Mouse (Mus musculus) stomach, embryonic 14.5 days (tissue): ENCODE data around the gene Cul9. TPM values are rescaled to one million over a fixed set of nuclear protein-coding genes. Genes with fewer than 3 reads are reported as not detected.
"Not testable (repeated sequence)": the region's sequence is repeated elsewhere in the genome, so short reads cannot be mapped to it uniquely, and the experiment has no call there.

ENCODE experiments used
- ATAC-seq: fragments of 200-750 bp; cut with Nextera tagmentation; 2 replicates; pipeline ENCODE4 v1.8.0; 2017; ENCODE audit warnings: low read depth, moderate TSS enrichment; ENCODE audit not compliant: insufficient number of reproducible peaks, insufficient read depth, low FRiP score
- H3K27ac ChIP-seq: fragments of 300-500 bp; sonication (generic); 2 replicates; pipeline ENCODE4 v1.5.1; 2014; ENCODE audit warnings: mild to moderate bottlenecking, low read length, moderate library complexity, mixed read lengths
- H3K27me3 ChIP-seq: fragments of 300-500 bp; sonication (generic); 2 replicates; pipeline ENCODE4 v1.6.1; 2014; ENCODE audit warnings: low read length, control low read depth, mixed read lengths; ENCODE audit not compliant: control insufficient read depth, insufficient read depth
- H3K36me3 ChIP-seq: fragments of 300-500 bp; sonication (generic); 2 replicates; pipeline ENCODE4 v1.6.1; 2014; ENCODE audit warnings: mild to moderate bottlenecking, control low read depth, low read length, moderate library complexity, mixed read lengths; ENCODE audit not compliant: control insufficient read depth, insufficient read depth
- H3K4me1 ChIP-seq: fragments of 300-500 bp; sonication (generic); 2 replicates; pipeline ENCODE4 v1.6.1; 2014; ENCODE audit warnings: low read length, control low read depth, mixed read lengths; ENCODE audit not compliant: control insufficient read depth, insufficient read depth
- H3K4me2 ChIP-seq: fragments of 300-500 bp; sonication (generic); replicated peaks from 2 replicates; pipeline ENCODE4 v1.6.1; 2014; ENCODE audit warnings: low read depth, low read length, control low read depth
- H3K4me3 ChIP-seq: fragments of 300-500 bp; sonication (generic); 2 replicates; pipeline ENCODE4 v1.5.1; 2014; ENCODE audit warnings: low read depth, low read length, control low read depth
- H3K9ac ChIP-seq: fragments of 300-500 bp; sonication (generic); replicated peaks from 2 replicates; pipeline ENCODE4 v1.6.1; 2014; ENCODE audit warnings: low read depth, mild to moderate bottlenecking, control low read depth, low read length, moderate library complexity, mixed read lengths
- H3K9me3 ChIP-seq: fragments of 300-500 bp; sonication (generic); 2 replicates; pipeline ENCODE4 v1.6.1; 2016; ENCODE audit warnings: low read depth, low read length, control low read depth; ENCODE audit not compliant: control insufficient read depth
- WGBS: fragments of 180-500 bp; shearing (Covaris S2); extraction: QIAGEN DNeasy Blood & Tissue Kit; methylation state at CpG from one replicate; pipeline ENCODE4 v1.1.7; 2014; 5-methylcytosine and 5-hydroxymethylcytosine counted together
- polyA plus RNA-seq: library from polyadenylated mRNA; unstranded; fragments of >200 nt; fragmentation: Nextera tagmentation; extraction: Ambion mirVana; gene quantifications from 2 replicates; pipeline ENCODE4 v1.2.1, GENCODE M21; 2014

Gene Cul9
- polyA plus RNA-seq, 1 experiment from 2014 or later = 5.6 TPM

DNA sequence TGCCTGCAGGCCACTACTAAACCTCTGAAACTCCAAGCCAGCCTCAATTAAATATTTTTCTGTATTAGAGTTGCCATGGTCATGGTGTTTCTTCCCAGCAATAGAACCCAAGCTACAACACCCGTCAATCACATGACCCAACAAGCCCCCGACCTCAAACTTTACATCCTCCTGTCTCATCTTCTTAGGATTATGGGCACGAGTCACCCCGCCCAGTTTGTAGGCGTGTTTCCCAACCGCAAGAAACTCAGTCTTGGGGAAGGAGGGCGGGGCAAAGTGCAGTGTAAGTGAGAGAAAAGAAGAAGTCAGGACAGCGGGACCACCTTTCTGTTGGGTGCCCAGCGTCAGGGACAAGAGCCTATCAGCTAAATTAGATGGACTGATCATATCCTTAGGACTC, 42.0 kb upstream of the Cul9 start:
- no peaks in the 10 kb centered on the region for H3K9me3 ChIP-seq
- 83% methylated on average over 9 of the region's 9 CpGs for WGBS
- no peak overlapping the region for H3K4me3 ChIP-seq
- peaks cover 40% of the 10 kb centered on the region for H3K36me3 ChIP-seq
- no peaks in the 10 kb centered on the region for H3K27me3 ChIP-seq
- no peak overlapping the region for H3K9ac ChIP-seq
- H3K4me2 ChIP-seq = no peak overlapping the region
- H3K4me1 ChIP-seq = 0 out of 2 replicates have a peak, but pooled peaks cover 1% of the 10 kb centered on the region
- no peak overlapping the region for H3K27ac ChIP-seq
- ATAC-seq = no peak

GRCm38 (mm10) chr17:46586327-46586726, 40.1 kb upstream of the Cul9 start:
- WGBS = 89% methylated on average over 8 of the region's 8 CpGs
- no peaks in the 10 kb centered on the region for H3K27me3 ChIP-seq
- H3K27ac ChIP-seq = no peak overlapping the region
- peaks cover 53% of the 10 kb centered on the region for H3K36me3 ChIP-seq
- H3K4me3 ChIP-seq = no peak overlapping the region
- no peaks in the 10 kb centered on the region for H3K9me3 ChIP-seq
- no peak overlapping the region for H3K4me2 ChIP-seq
- H3K4me1 ChIP-seq = no peaks in the 10 kb centered on the region
- no peak for ATAC-seq
- no peak overlapping the region for H3K9ac ChIP-seq

DNA sequence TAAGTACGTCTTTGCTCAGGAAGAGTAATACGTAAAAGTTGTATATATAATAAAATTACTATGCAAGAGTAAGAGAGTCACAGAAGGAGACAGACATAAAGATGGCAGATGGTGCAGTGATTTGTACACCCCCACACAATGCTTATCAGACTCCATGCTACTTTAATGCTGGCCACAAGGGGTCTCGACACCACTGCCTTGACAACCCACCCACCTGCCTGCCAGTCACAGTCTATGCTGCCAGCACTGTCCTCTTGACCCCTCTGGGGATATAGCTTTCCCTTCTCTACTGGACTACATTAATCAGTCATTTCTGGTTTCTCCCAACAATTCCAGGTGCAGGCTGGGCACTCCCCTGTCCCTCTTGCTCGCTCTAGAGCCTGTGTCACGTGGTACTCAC, 32.5 kb upstream of the Cul9 start:
- Histone ChIP-seq H3K4me2 (no peak overlapping the region), H3K4me3 (no peak overlapping the region), H3K36me3 (peaks cover 83% of the 10 kb centered on the region), H3K27ac (no peak overlapping the region), H3K4me1 (no peaks in the 10 kb centered on the region), H3K9ac (no peak overlapping the region), H3K27me3 (no peaks in the 10 kb centered on the region), H3K9me3 (no peaks in the 10 kb centered on the region)
- ATAC-seq = no peak
- 62% methylated on average over 5 of the region's 5 CpGs for WGBS

GRCm38 (mm10) chr17:46576070-46576469, 29.9 kb upstream of the Cul9 start:
- H3K4me1 ChIP-seq = no peaks in the 10 kb centered on the region
- no peak overlapping the region for H3K4me3 ChIP-seq
- no peaks in the 10 kb centered on the region for H3K9me3 ChIP-seq
- H3K36me3 ChIP-seq = peaks cover 85% of the 10 kb centered on the region
- H3K4me2 ChIP-seq = no peak overlapping the region
- H3K27me3 ChIP-seq = no peaks in the 10 kb centered on the region
- no peak overlapping the region for H3K27ac ChIP-seq
- no peak for ATAC-seq
- 84% methylated on average over 13 of the region's 13 CpGs for WGBS
- H3K9ac ChIP-seq = 0 out of 2 replicates have a peak overlapping the region, but pooled peaks have one; percentile 1

- H3K27ac ChIP-seq = no peak overlapping the region
- H3K9ac ChIP-seq = no peak overlapping the region
- 88% methylated on average over 7 of the region's 7 CpGs for WGBS
- H3K27me3 ChIP-seq = no peaks in the 10 kb centered on the region
- H3K36me3 ChIP-seq = peaks cover 87% of the 10 kb centered on the region
- no peak for ATAC-seq
- H3K9me3 ChIP-seq = no peaks in the 10 kb centered on the region
- H3K4me3 ChIP-seq = no peak overlapping the region
- H3K4me2 ChIP-seq = no peak overlapping the region
- no peaks in the 10 kb centered on the region for H3K4me1 ChIP-seq
Measured at GRCm38 (mm10) chr17:46574535-46574934, 28.3 kb upstream of the Cul9 start.

DNA sequence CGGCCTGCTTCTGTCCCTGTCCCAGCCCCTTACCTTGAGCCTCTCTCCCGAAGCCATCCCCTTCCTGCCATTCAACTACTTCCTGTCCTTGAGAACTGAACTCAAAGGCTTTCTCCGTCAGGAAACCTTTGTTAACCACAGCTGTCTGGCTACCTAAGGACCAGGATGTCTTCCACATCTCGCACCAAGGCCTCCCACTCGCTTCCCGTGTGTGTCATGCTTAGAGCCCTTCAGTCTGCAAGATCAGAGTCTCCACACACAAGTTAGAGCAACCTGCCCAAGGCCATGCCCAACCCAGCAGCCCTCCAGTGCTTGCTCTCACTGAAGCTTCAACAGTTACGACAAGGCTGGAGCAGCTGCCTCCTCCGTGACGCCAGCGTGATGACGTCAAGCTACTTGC, 24.8 kb upstream of the Cul9 start:
- no peaks in the 10 kb centered on the region for H3K27me3 ChIP-seq
- 0 out of 2 replicates have a peak overlapping the region, but pooled peaks have one; percentile 44 for H3K27ac ChIP-seq
- no peak overlapping the region for H3K4me3 ChIP-seq
- peaks cover 80% of the 10 kb centered on the region for H3K36me3 ChIP-seq
- H3K9me3 ChIP-seq = no peaks in the 10 kb centered on the region
- WGBS = 88% methylated on average over 11 of the region's 11 CpGs
- H3K4me1 ChIP-seq = no peaks in the 10 kb centered on the region
- no peak overlapping the region for H3K4me2 ChIP-seq
- H3K9ac ChIP-seq = no peak overlapping the region
- ATAC-seq = no peak

- Histone ChIP-seq H3K4me2 (no peak overlapping the region), H3K27ac (no peak overlapping the region), H3K4me1 (peaks cover 4% of the 10 kb centered on the region; the same call in 1 of the 2 replicates), H3K9ac (no peak overlapping the region), H3K36me3 (peaks cover 10% of the 10 kb centered on the region), H3K27me3 (no peaks in the 10 kb centered on the region), H3K4me3 (no peak overlapping the region), H3K9me3 (no peaks in the 10 kb centered on the region)
- ATAC-seq = no peak
- WGBS = 92% methylated on average over 6 of the region's 6 CpGs
Measured at GRCm38 (mm10) chr17:46559146-46559545, 13.0 kb upstream of the Cul9 start.

DNA sequence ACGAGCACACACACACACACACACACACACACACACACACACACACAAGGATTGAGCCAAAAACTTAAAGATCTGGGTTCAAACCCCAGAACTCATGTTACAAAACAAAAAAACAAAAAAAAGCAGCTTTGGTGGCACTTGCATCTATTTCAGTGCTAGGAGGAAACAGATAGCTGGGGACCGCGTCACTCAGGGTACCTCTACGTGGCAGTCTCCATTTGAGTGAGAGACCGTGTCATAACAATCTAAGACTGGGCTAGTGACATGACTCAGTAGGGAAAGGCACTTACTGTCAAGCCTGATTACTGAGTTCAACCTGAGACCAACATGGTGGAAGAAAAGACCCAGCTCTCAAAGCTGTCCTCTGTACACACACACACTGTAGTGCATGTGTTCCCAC, 12.0 kb upstream of the Cul9 start:
- H3K4me3 ChIP-seq = no peak overlapping the region
- no peaks in the 10 kb centered on the region for H3K27me3 ChIP-seq
- 82% methylated on average over 5 of the region's 5 CpGs for WGBS
- H3K9ac ChIP-seq = no peak overlapping the region
- no peak for ATAC-seq
- peaks cover 12% of the 10 kb centered on the region for H3K4me1 ChIP-seq
- no peak overlapping the region for H3K27ac ChIP-seq
- H3K9me3 ChIP-seq = no peaks in the 10 kb centered on the region
- no peak overlapping the region for H3K4me2 ChIP-seq
- H3K36me3 ChIP-seq = no peaks in the 10 kb centered on the region; the same call in 1 of the 2 replicates

- not testable (repeated sequence) for H3K9ac ChIP-seq, ATAC-seq
Measured at GRCm38 (mm10) chr17:46557321-46557720, 11.1 kb upstream of the Cul9 start.

More at GRCm38 (mm10) chr17:46557321-46557720, 11.1 kb upstream of the Cul9 start:
- not testable (repeated sequence) for H3K4me3 ChIP-seq, H3K27me3 ChIP-seq, H3K9me3 ChIP-seq, H3K36me3 ChIP-seq
- H3K27ac ChIP-seq = peak overlapping the region; percentile 97
- peak overlapping the region; percentile 67 for H3K4me2 ChIP-seq
- peaks cover 16% of the 10 kb centered on the region for H3K4me1 ChIP-seq
